Mouse (Mus musculus) thymus, postnatal 0 days (tissue): ENCODE measurements around the gene Erv3. TPM values are rescaled to one million over a fixed set of nuclear protein-coding genes. Genes with fewer than 3 reads are reported as not detected.
"Not testable (repeated sequence)": the region's sequence is repeated elsewhere in the genome, so short reads cannot be mapped to it uniquely, and the experiment has no call there.

Source experiments
- DNase-seq: peaks from one replicate; pipeline ENCODE4 v3.0.0-alpha.2; 2015; ENCODE audit warnings: low spot score
- polyA plus RNA-seq: library from polyadenylated mRNA; unstranded; fragments of >200 nt; fragmentation: Nextera tagmentation; extraction: Ambion mirVana; gene quantifications from 2 replicates; pipeline ENCODE4 v1.2.1, GENCODE M21; 2015

Erv3 gene
- polyA plus RNA-seq, 1 experiment from 2014 or later = 0.10 TPM

DNA sequence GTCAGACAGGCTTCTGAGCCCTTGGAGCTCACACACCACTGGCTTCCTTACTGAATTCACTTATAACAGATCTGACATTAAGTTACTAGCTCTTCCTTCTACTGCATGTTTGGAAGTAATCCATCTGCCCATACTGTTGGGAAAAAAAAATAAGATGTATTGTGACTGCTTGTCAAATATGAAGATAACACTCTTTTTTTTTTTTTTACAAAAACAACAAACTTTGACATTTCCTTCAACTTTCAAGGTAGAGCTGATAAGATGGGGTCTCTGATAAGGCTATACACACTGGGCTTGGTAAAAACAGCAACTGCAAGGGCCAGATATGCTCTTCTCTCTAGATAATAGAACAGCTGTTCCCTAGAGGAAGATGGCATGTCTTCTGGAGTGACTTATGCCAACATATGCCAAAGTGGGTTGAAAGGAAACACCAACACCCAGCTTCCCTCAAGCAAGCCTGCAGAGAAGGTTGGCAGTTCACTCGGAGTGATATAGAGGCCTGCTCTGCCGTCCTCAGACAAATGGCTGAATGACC is 4.8 kb upstream of the Erv3 start:
- no peak for DNase-seq

GRCm38 (mm10) chr2:131863472-131863871 is 3.9 kb upstream of the Erv3 start:
- no peak for DNase-seq

DNA sequence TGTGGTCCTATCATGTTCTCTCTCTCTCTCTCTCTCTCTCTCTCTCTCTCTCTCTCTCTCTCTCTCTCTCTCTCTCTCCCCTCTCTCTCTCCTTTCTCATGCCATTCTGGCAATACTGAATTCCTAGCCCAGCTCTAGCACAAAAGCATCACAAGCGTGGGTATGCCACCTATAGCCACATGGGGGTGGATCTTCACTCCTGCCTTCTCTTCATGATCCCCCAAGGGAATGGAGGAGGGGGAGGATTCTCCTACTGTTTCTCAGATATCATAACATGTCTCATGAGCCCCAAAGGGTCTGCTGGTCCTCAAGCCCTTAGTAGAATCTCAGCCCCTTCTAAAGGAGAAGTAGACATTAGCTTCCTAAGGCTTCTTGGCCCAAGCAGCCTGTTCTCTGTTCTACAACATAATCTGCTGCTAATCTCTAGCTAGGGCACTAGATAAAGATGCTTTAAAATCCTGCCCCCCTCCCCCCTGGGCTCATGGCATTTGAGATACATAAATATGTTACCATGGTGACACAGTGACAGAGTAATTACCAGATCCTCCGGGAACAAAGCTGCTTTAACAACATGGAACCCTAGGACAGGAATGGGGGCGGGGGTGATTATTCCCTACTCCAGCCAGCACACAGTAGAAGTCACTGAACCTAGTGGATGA is 3.2 kb upstream of the Erv3 start:
- DNase-seq = no peak

DNA sequence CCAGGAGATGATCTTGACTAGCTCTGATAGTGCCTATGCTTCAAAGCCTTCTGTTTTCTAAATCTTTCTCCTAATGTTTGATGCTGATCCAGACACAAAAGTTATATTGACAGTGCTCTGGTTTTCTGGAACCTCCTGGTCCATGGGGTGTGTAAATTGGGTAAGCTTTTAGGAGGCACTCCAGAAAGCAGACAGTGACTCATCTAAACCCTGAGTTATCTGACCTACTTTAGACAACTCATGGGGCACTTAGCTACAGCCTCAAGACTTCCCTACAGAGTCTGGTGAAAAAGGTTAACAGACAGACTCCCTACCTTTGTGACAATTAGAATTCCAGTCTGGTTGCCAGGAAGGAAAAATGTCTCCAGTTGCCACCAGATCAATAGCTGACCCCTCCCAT is 1.7 kb downstream of the Erv3 start:
- no peak for DNase-seq

- DNase-seq = no peak
These were observed 5.8 kb downstream of the Erv3 start for GRCm38 (mm10) chr2:131853719-131854118.

GRCm38 (mm10) chr2:131851333-131852092 is 8.0 kb downstream of the Erv3 start:
- no peak for DNase-seq

- no peak for DNase-seq
These were observed 9.5 kb downstream of the Erv3 start for GRCm38 (mm10) chr2:131850047-131850446.

- DNase-seq = peak; percentile 89
These were observed 11.8 kb downstream of the Erv3 start for GRCm38 (mm10) chr2:131847501-131848359.

- no peak for DNase-seq
These were observed 12.7 kb downstream of the Erv3 start for GRCm38 (mm10) chr2:131846811-131847210.

GRCm38 (mm10) chr2:131846132-131846710 is 13.3 kb downstream of the Erv3 start:
- no peak for DNase-seq

- DNase-seq = no peak
These were observed 13.9 kb downstream of the Erv3 start for GRCm38 (mm10) chr2:131845671-131846070.

DNA sequence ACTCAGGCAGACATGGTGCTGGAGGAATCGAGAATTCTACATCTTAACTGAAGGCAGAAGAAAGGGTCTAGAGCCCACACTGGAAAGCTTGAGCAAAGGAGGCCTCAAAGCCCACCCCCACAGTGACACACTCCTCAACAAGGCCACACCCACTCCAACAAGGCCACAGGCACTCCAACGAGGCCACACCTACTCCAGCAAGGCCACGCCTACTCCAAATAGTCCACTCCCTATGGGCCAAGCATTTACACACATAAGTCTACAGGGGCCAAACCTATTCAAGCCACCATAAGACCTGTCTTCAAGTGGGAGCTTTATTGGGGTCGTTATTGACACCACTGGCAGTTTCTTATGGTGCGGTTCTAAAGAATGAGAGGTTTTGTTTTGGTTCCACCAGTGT is 17.0 kb downstream of the Erv3 start:
- DNase-seq = no peak

GRCm38 (mm10) chr2:131841321-131841693 is 18.2 kb downstream of the Erv3 start:
- no peak for DNase-seq

DNA sequence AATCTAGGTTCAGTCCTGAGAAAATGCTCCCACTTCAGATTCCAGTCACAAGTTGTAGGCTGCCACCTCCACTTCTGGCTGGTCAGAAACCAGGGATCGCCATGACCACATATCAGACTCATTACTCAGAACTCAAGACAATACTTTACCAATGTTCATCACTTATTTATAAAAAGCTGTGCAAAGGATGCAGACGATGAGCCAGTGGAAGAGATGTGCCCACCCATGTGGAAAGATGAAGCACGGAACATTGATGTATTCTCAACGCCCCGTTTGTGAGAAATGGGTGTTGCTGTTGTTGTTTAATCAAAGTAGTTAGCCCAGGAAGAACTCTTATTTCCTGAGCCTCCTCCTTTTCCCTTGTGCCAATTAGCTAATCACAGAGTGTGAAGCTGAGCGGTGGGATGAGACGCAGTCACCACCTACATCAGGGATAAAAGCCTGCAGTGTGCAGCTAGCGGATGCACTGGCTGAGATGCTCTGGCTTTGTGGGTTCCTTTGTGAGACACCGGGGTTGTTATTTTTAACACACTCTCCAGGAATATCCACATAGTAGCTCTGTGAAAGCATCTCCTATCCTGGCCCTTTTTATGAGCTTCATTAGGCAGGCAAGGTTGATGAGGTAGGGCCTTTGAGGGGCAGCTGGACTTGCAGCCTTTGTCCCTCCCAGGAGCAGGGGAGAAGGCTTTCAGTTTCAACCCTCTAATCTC is 18.8 kb downstream of the Erv3 start:
- no peak for DNase-seq

DNA sequence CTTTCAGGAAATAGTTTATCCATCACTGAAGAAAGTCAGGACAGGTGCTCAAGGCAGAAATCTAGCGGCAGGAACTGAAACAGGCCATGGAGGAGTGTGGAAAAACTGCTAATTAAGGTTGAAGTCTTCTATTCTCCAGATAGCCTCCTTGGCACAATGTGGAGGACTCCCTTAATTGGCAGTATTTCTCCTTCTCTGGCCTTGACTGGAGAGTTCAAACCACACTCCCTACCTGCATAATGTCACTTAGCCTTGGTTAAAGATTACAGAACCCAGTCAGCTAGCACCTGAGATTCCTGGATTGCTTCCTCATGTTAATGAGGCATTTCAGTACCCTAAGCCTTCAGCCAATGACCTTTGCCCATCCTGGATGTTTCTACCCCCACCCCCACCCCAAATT is 25.3 kb downstream of the Erv3 start:
- DNase-seq = no peak

- DNase-seq = no peak
These were observed 27.7 kb downstream of the Erv3 start for GRCm38 (mm10) chr2:131831861-131832260.

GRCm38 (mm10) chr2:131830945-131831344 is 28.6 kb downstream of the Erv3 start:
- DNase-seq = not testable (repeated sequence)

- DNase-seq = peak; percentile 74
These were observed 31.3 kb downstream of the Erv3 start for GRCm38 (mm10) chr2:131827999-131828975.

GRCm38 (mm10) chr2:131827026-131827687 is 32.4 kb downstream of the Erv3 start:
- no peak for DNase-seq
